Mouse (Mus musculus): ENCODE results near the gene Sel1l.
A peak's percentile ranks its signal among the peaks of the same experiment; 100 is the strongest.

Gene Sel1l

GRCm38 (mm10) chr12:91776342-91776741, 72.6 kb downstream of the Sel1l start:
- no peak for DNase-seq

- DNase-seq: no peak
Observed at GRCm38 (mm10) chr12:91774811-91775284, 74.1 kb downstream of the Sel1l start.

- no peak for DNase-seq
Observed at GRCm38 (mm10) chr12:91768871-91769270, 80.1 kb downstream of the Sel1l start.

- no peak for DNase-seq
Observed at GRCm38 (mm10) chr12:91768176-91768575, 80.8 kb downstream of the Sel1l start.

GRCm38 (mm10) chr12:91766338-91767107, 82.4 kb downstream of the Sel1l start:
- DNase-seq: peak; percentile 65

GRCm38 (mm10) chr12:91765504-91765903, 83.5 kb downstream of the Sel1l start:
- DNase-seq: peak; percentile 34

GRCm38 (mm10) chr12:91765054-91765453, 83.9 kb downstream of the Sel1l start:
- peak; percentile 50 for DNase-seq

- peak; percentile 50 for DNase-seq
Observed at GRCm38 (mm10) chr12:91764471-91764870, 84.5 kb downstream of the Sel1l start.

GRCm38 (mm10) chr12:91759836-91760235, 89.1 kb downstream of the Sel1l start:
- no peak for DNase-seq

- no peak for DNase-seq
Observed at GRCm38 (mm10) chr12:91757854-91758562, 90.9 kb downstream of the Sel1l start.

- DNase-seq: peak; percentile 67
Observed at GRCm38 (mm10) chr12:91756562-91757166, 92.3 kb downstream of the Sel1l start.

All from kidney, postnatal 10 days (tissue).